Mouse (Mus musculus) lung, embryonic 14.5 days (tissue): Measurements from ENCODE around the gene Socs2. TPM values are rescaled to one million over a fixed set of nuclear protein-coding genes. Genes with fewer than 3 reads are reported as not detected.
A peak's percentile ranks its signal among the peaks of the same experiment; 100 is the strongest.

ENCODE experiments used
- ATAC-seq: fragments of 200-750 bp; cut with Nextera tagmentation; 2 replicates; pipeline ENCODE4 v1.8.0; 2017; ENCODE audit warnings: mild to moderate bottlenecking, moderate TSS enrichment, moderate library complexity; ENCODE audit not compliant: insufficient read depth
- DNase-seq: peaks from one replicate; pipeline ENCODE4 v3.0.0-alpha.2; 2015
- H3K27ac ChIP-seq: fragments of 300-500 bp; sonication (generic); 2 replicates; pipeline ENCODE4 v1.5.1; 2014; ENCODE audit warnings: low read depth, mild to moderate bottlenecking, moderate library complexity
- H3K27me3 ChIP-seq: fragments of 300-500 bp; sonication (generic); 2 replicates; pipeline ENCODE4 v1.6.1; 2014; ENCODE audit warnings: low read length, control low read depth; ENCODE audit not compliant: insufficient read depth
- H3K36me3 ChIP-seq: fragments of 300-500 bp; sonication (generic); 2 replicates; pipeline ENCODE4 v1.6.1; 2014; ENCODE audit warnings: control low read depth; ENCODE audit not compliant: insufficient read depth
- H3K4me1 ChIP-seq: fragments of 300-500 bp; sonication (generic); 2 replicates; pipeline ENCODE4 v1.6.1; 2014; ENCODE audit warnings: antibody characterized with exemption, control low read depth; ENCODE audit not compliant: insufficient read depth
- H3K4me2 ChIP-seq: fragments of 300-500 bp; sonication (generic); 2 replicates; pipeline ENCODE4 v1.6.1; 2014; ENCODE audit warnings: mild to moderate bottlenecking
- H3K4me3 ChIP-seq: fragments of 300-500 bp; sonication (generic); 2 replicates; pipeline ENCODE4 v1.5.1; 2014; ENCODE audit warnings: low read depth, low read length
- H3K9ac ChIP-seq: fragments of 300-500 bp; sonication (generic); 2 replicates; pipeline ENCODE4 v1.6.1; 2014
- H3K9me3 ChIP-seq: fragments of 300-500 bp; sonication (generic); 2 replicates; pipeline ENCODE4 v1.6.1; 2016; ENCODE audit warnings: low read depth, low read length, control low read depth
- CTCF ChIP-seq: IDR thresholded peaks from 2 replicates; pipeline ENCODE4 v1.5.1; 2016; ENCODE audit warnings: antibody characterized with exemption, low read depth
- WGBS: fragments of 180-500 bp; shearing (Covaris S2); extraction: QIAGEN DNeasy Blood & Tissue Kit; methylation state at CpG from one replicate; pipeline ENCODE4 v1.1.7; 2014; 5-methylcytosine and 5-hydroxymethylcytosine counted together
- polyA plus RNA-seq: library from polyadenylated mRNA; unstranded; fragments of >200 nt; fragmentation: Nextera tagmentation; extraction: Ambion mirVana; gene quantifications from 2 replicates; pipeline ENCODE4 v1.2.1, GENCODE M21; 2014

The Socs2 gene
- polyA plus RNA-seq, 1 experiment from 2014 or later: 124 TPM

GRCm38 (mm10) chr10:95414316-95415158, 2.4 kb downstream of the Socs2 start:
- Histone ChIP-seq H3K4me2 (peak overlapping the region; percentile 96), H3K9me3 (no peaks in the 10 kb centered on the region), H3K27me3 (no peaks in the 10 kb centered on the region), H3K9ac (peak overlapping the region; percentile 85), H3K36me3 (peaks cover 21% of the 10 kb centered on the region), H3K27ac (peak overlapping the region; percentile 70; the same call in 1 of the 2 replicates), H3K4me1 (no peaks in the 10 kb centered on the region), H3K4me3 (peak overlapping the region; percentile 74)
- DNase-seq (peak; percentile 79), ATAC-seq (peak; percentile 7; the same call in 1 of the 2 replicates)
- TF ChIP-seq CTCF: peak; percentile 20; the same call in 1 of the 2 replicates
- under 1% methylated on average over 63 of the region's 65 CpGs for WGBS

- no peak for TF ChIP-seq CTCF
- Histone ChIP-seq H3K27me3 (no peaks in the 10 kb centered on the region), H3K4me1 (no peaks in the 10 kb centered on the region), H3K4me2 (no peak overlapping the region), H3K4me3 (no peak overlapping the region), H3K9ac (no peak overlapping the region), H3K27ac (no peak overlapping the region), H3K36me3 (peaks cover 24% of the 10 kb centered on the region), H3K9me3 (no peaks in the 10 kb centered on the region)
- WGBS: 88% methylated on average over 9 of the region's 9 CpGs
- DNase-seq (no peak), ATAC-seq (no peak)
These were observed 5.8 kb downstream of the Socs2 start for GRCm38 (mm10) chr10:95411139-95411538.

GRCm38 (mm10) chr10:95410709-95411108, 6.3 kb downstream of the Socs2 start:
- TF ChIP-seq CTCF: no peak
- no peak overlapping the region for H3K4me3 ChIP-seq
- H3K9ac ChIP-seq: no peak overlapping the region
- H3K4me1 ChIP-seq: no peaks in the 10 kb centered on the region
- H3K4me2 ChIP-seq: no peak overlapping the region
- H3K9me3 ChIP-seq: no peaks in the 10 kb centered on the region
- peaks cover 24% of the 10 kb centered on the region for H3K36me3 ChIP-seq
- no peaks in the 10 kb centered on the region for H3K27me3 ChIP-seq
- ATAC-seq (no peak), DNase-seq (no peak)
- 85% methylated on average over 7 of the region's 7 CpGs for WGBS
- H3K27ac ChIP-seq: no peak overlapping the region

GRCm38 (mm10) chr10:95410209-95410608, 6.8 kb downstream of the Socs2 start:
- H3K36me3 ChIP-seq: peaks cover 24% of the 10 kb centered on the region
- no peaks in the 10 kb centered on the region for H3K27me3 ChIP-seq
- no peak for TF ChIP-seq CTCF
- H3K9ac ChIP-seq: no peak overlapping the region
- DNase-seq (no peak), ATAC-seq (no peak)
- WGBS: 84% methylated on average over 4 of the region's 4 CpGs
- no peak overlapping the region for H3K4me3 ChIP-seq
- H3K4me1 ChIP-seq: no peaks in the 10 kb centered on the region
- no peaks in the 10 kb centered on the region for H3K9me3 ChIP-seq
- no peak overlapping the region for H3K4me2 ChIP-seq
- no peak overlapping the region for H3K27ac ChIP-seq

- Histone ChIP-seq H3K36me3 (peaks cover 26% of the 10 kb centered on the region), H3K27me3 (no peaks in the 10 kb centered on the region), H3K9ac (no peak overlapping the region), H3K27ac (no peak overlapping the region), H3K9me3 (no peaks in the 10 kb centered on the region), H3K4me3 (no peak overlapping the region), H3K4me1 (no peaks in the 10 kb centered on the region), H3K4me2 (no peak overlapping the region)
- 73% methylated on average over 7 of the region's 7 CpGs for WGBS
- ATAC-seq: no peak
- TF ChIP-seq CTCF: no peak
- DNase-seq: no peak
These were observed 7.8 kb downstream of the Socs2 start for GRCm38 (mm10) chr10:95409149-95409548.

GRCm38 (mm10) chr10:95408487-95408886, 8.5 kb downstream of the Socs2 start:
- Histone ChIP-seq H3K27me3 (no peaks in the 10 kb centered on the region), H3K9ac (no peak overlapping the region), H3K4me3 (no peak overlapping the region), H3K9me3 (no peaks in the 10 kb centered on the region), H3K27ac (no peak overlapping the region), H3K4me1 (no peaks in the 10 kb centered on the region), H3K4me2 (no peak overlapping the region), H3K36me3 (peaks cover 26% of the 10 kb centered on the region)
- ATAC-seq: no peak
- no peak for TF ChIP-seq CTCF
- WGBS: 57% methylated on average over 9 of the region's 9 CpGs
- DNase-seq: no peak

GRCm38 (mm10) chr10:95407541-95408160, 9.3 kb downstream of the Socs2 start:
- Histone ChIP-seq H3K4me3 (no peak overlapping the region), H3K27ac (peak overlapping the region; percentile 14; the same call in 1 of the 2 replicates), H3K27me3 (no peaks in the 10 kb centered on the region), H3K4me1 (no peaks in the 10 kb centered on the region), H3K36me3 (peaks cover 26% of the 10 kb centered on the region), H3K4me2 (no peak overlapping the region), H3K9me3 (no peaks in the 10 kb centered on the region), H3K9ac (no peak overlapping the region)
- 46% methylated on average over 12 of the region's 12 CpGs for WGBS
- peak; percentile 45; the same call in 1 of the 2 replicates for ATAC-seq
- TF ChIP-seq CTCF: no peak
- DNase-seq: peak; percentile 56
